Mouse (Mus musculus) ES-E14 (cell line): Measurements from ENCODE around the gene Aqp8.

Experiments used
- MAFK ChIP-seq: IDR thresholded peaks from 2 replicates; pipeline ENCODE4 v1.6.1; 2014; ENCODE audit warnings: mild to moderate bottlenecking, low read depth, low read length, inconsistent platforms; ENCODE audit not compliant: insufficient read depth
- ZNF384 ChIP-seq: IDR thresholded peaks from 2 replicates; pipeline ENCODE4 v1.6.1; 2012; ENCODE audit warnings: low read depth, low read length, inconsistent platforms

- TF ChIP-seq MAFK (no peak), ZNF384 (no peak)
These were observed 2.8 kb upstream of the Aqp8 start for GRCm38 (mm10) chr7:123459247-123459646.
